Mouse (Mus musculus) neural tube, embryonic 15.5 days (tissue): ENCODE data around the gene Gm12695. TPM values are rescaled to one million over a fixed set of nuclear protein-coding genes. Genes with fewer than 3 reads are reported as not detected.

Source experiments
- ATAC-seq: fragments of 200-750 bp; cut with Nextera tagmentation; 2 replicates; pipeline ENCODE4 v1.8.0; 2017; ENCODE audit warnings: mild to moderate bottlenecking, moderate TSS enrichment, moderate library complexity; ENCODE audit not compliant: low FRiP score
- H3K27ac ChIP-seq: fragments of 300-500 bp; sonication (generic); replicated peaks from 2 replicates; pipeline ENCODE4 v1.5.1; 2015; ENCODE audit warnings: mild to moderate bottlenecking, inconsistent platforms
- H3K27me3 ChIP-seq: fragments of 300-500 bp; sonication (generic); replicated peaks from 2 replicates; pipeline ENCODE4 v1.6.1; 2015; ENCODE audit warnings: inconsistent platforms
- H3K36me3 ChIP-seq: fragments of 300-500 bp; sonication (generic); 2 replicates; pipeline ENCODE4 v1.6.1; 2015; ENCODE audit warnings: inconsistent platforms
- H3K4me1 ChIP-seq: fragments of 300-500 bp; sonication (generic); 2 replicates; pipeline ENCODE4 v1.6.1; 2015; ENCODE audit warnings: inconsistent platforms
- H3K4me2 ChIP-seq: fragments of 300-500 bp; sonication (generic); 2 replicates; pipeline ENCODE4 v1.6.1; 2015; ENCODE audit warnings: inconsistent platforms, mild to moderate bottlenecking, moderate library complexity
- H3K4me3 ChIP-seq: fragments of 300-500 bp; sonication (generic); replicated peaks from 2 replicates; pipeline ENCODE4 v1.5.1; 2015; ENCODE audit warnings: mild to moderate bottlenecking, inconsistent platforms
- H3K9ac ChIP-seq: fragments of 300-500 bp; sonication (generic); replicated peaks from 2 replicates; pipeline ENCODE4 v1.6.1; 2015; ENCODE audit warnings: mild to moderate bottlenecking, inconsistent platforms
- H3K9me3 ChIP-seq: fragments of 300-500 bp; sonication (generic); replicated peaks from 2 replicates; pipeline ENCODE4 v1.6.1; 2016; ENCODE audit warnings: inconsistent platforms
- WGBS: fragments of 180-500 bp; shearing (Covaris S2); methylation state at CpG from one replicate; pipeline ENCODE4 v1.1.7; 2015; ENCODE audit warnings: mixed read lengths; 5-methylcytosine and 5-hydroxymethylcytosine counted together
- polyA plus RNA-seq: library from polyadenylated mRNA; unstranded; fragments of >200 nt; fragmentation: Nextera tagmentation; extraction: Ambion mirVana; gene quantifications from 2 replicates; pipeline ENCODE4 v1.2.1, GENCODE M21; 2015

Gm12695 gene
- polyA plus RNA-seq, 1 experiment from 2014 or later, result not detected

DNA sequence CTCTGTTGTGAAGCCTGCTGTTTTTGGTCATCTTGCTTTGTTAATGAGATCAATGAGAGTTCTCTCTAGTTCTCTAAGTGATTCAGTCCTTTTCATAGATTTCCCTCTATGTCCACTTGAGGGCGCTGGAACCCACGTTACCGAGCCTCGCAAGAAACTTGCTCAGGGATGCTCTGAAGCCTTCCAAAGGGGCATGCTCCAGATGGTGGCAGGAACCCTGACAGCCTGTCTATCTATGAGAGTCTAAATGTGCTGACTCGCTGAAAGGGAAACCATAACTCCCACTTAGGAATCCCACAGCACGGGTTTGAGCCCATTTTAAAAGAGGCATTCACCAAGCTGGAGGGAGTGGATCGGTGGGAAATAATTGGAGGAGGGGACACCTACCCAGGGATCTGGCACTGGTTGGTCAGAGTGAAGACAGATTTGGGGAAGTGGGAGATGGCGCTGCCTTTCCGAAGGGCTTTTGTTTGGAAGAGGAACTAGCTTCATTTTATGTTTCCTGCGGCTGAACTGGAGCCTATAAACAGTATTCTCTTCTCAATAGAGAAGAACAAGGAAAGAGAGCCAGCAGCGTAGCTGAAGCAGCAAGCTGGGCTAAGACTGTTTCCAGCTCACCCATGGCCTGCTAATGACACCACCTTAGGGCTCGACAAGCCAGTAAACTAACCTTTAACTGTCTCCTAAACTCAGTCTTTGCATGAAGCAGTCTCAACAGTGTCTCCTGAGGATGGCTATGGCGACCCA, 88.2 kb downstream of the Gm12695 start:
- Histone ChIP-seq H3K9ac (no peak overlapping the region), H3K9me3 (no peaks in the 10 kb centered on the region), H3K4me1 (peaks cover 17% of the 10 kb centered on the region), H3K36me3 (no peaks in the 10 kb centered on the region), H3K4me2 (peak overlapping the region; percentile 42), H3K27ac (peak overlapping the region; percentile 77), H3K4me3 (0 out of 2 replicates have a peak overlapping the region, but pooled peaks have one; percentile 10), H3K27me3 (no peaks in the 10 kb centered on the region)
- 24% methylated on average over 13 of the region's 13 CpGs for WGBS
- ATAC-seq, result peak; percentile 89

DNA sequence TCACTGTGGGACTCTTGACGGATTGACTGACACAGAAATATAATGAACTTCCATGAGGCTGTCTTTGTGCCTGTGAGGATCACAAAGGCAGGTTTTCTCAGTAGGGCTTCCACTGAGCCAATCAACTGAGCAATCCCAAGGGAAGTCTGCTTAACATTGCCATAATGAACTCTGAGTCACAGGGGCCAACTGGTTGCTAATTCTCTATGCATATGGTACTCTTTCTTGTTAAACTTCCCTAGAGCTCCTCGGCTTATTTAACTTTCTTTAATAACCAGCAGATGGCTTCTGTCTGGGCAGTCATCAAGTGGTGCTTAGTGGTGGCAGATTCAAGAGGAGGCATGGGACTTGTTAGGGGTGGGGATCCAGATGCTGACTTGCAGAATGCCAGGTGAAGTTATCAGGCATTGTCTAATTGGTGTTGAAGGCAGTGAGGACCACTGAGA, 97.6 kb downstream of the Gm12695 start:
- no peak overlapping the region for H3K4me2 ChIP-seq
- H3K9ac ChIP-seq, result no peak overlapping the region
- no peak for ATAC-seq
- no peak overlapping the region for H3K27ac ChIP-seq
- H3K4me3 ChIP-seq, result no peak overlapping the region
- H3K4me1 ChIP-seq, result no peaks in the 10 kb centered on the region
- H3K9me3 ChIP-seq, result no peaks in the 10 kb centered on the region
- H3K36me3 ChIP-seq, result no peaks in the 10 kb centered on the region
- 63% methylated on average over 2 of the region's 2 CpGs for WGBS
- no peaks in the 10 kb centered on the region for H3K27me3 ChIP-seq

DNA sequence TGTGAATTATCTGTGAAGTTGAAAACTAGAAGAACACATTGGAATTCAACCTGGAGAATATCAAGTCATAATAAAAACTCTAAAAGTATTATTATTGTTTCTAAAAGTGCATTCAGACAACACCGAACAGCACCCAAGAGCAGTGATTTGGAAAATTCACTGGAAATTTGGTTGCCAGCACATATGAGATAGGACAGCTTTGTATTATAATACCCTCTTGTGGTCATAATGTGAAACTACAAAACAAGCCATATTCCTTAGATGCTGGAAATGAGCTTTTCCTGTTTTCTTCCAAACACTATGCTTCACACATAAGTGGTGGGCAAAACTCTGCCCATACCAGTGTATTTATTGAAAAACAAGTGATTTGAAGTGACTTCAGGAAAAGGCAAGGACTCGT, 101.5 kb downstream of the Gm12695 start:
- WGBS, result 40% methylated on average over 2 of the region's 2 CpGs
- no peak overlapping the region for H3K4me3 ChIP-seq
- H3K9ac ChIP-seq, result no peak overlapping the region
- H3K27ac ChIP-seq, result no peak overlapping the region
- H3K27me3 ChIP-seq, result no peaks in the 10 kb centered on the region
- 0 out of 2 replicates have a peak, but pooled peaks have one; percentile 66 for ATAC-seq
- no peaks in the 10 kb centered on the region for H3K9me3 ChIP-seq
- no peaks in the 10 kb centered on the region for H3K36me3 ChIP-seq
- no peaks in the 10 kb centered on the region for H3K4me1 ChIP-seq
- no peak overlapping the region for H3K4me2 ChIP-seq

- no peaks in the 10 kb centered on the region for H3K27me3 ChIP-seq
- H3K9me3 ChIP-seq, result no peaks in the 10 kb centered on the region
- no peak for ATAC-seq
- no peak overlapping the region for H3K9ac ChIP-seq
- no peak overlapping the region for H3K4me2 ChIP-seq
- H3K4me1 ChIP-seq, result no peaks in the 10 kb centered on the region
- no peaks in the 10 kb centered on the region for H3K36me3 ChIP-seq
- no peak overlapping the region for H3K4me3 ChIP-seq
- H3K27ac ChIP-seq, result no peak overlapping the region
Measured at GRCm38 (mm10) chr4:96680966-96681365, 104.0 kb downstream of the Gm12695 start.

DNA sequence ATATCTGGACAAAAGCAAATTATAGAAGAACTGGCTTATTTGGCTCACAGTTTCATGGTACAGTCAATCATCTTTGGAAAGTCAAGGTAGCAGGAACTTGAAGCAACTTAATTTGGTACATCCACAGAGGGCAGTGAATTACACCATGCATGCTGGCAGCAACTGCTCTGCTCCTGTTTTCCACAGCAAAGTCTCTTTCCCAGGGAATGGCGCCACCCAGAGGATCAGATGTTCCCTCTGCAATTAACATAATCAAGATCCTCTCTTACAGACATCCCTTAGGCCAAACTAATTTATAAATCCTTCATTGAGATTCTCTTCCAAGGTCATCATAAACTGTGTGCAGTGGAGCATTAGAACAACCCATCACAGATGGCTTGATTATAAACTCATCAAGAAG, 104.8 kb downstream of the Gm12695 start:
- 42% methylated on average over 1 of the region's 1 CpGs for WGBS
- Histone ChIP-seq H3K9ac (no peak overlapping the region), H3K4me3 (no peak overlapping the region), H3K36me3 (no peaks in the 10 kb centered on the region), H3K4me1 (no peaks in the 10 kb centered on the region), H3K27me3 (no peaks in the 10 kb centered on the region), H3K4me2 (no peak overlapping the region), H3K27ac (no peak overlapping the region), H3K9me3 (no peaks in the 10 kb centered on the region)
- ATAC-seq, result no peak

Other genes starting within 250 kb of the Gm12695 start
- gene Cyp2j6, start 231.5 kb downstream of the Gm12695 start, polyA plus RNA-seq, result 6.2 and 7.2 TPM in 2 replicates
- 8.1 and 8.7 TPM in 2 replicates for gene Cyp2j9, start 193.6 kb downstream of the Gm12695 start, polyA plus RNA-seq
- gene Cyp2j5, start 121.0 kb downstream of the Gm12695 start, polyA plus RNA-seq, result not detected in 2 replicates